Mouse (Mus musculus): ENCODE measurements around the gene Dap.

DNA sequence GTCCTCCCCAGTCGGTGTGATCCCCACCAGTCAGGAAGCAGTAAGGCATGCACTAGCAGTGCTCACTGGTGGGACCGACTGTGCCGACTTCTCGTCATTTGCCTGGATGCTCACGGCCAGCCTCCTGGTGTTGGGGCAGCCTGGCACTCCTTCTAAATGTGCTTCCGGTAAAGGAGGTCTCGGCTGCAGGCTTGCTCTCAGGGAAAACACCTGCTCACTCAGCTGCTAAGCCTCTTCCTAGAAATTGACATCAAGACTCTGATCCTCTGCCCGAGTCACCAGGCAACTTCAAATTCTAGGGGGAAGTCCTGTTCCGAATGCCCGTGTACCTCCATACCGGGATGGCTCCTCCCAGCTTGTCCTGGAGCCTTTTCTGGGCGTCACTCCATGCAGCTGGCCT, 41.7 kb downstream of the Dap start:
- TF ChIP-seq EP300 (IDR thresholded peaks at IDR 0.05; ENCODE audit: low read depth), result no peak
- TF ChIP-seq CTCF (IDR thresholded peaks at IDR 0.05; ENCODE audit: low read depth), result no peak

Measured in liver, postnatal 0 days (tissue).